Mouse (Mus musculus) G1E (cell line): ENCODE data around the gene Pla2g16.

Experiments used
- CTCF ChIP-seq: IDR thresholded peaks from 2 replicates; pipeline ENCODE4 v1.5.1; 2012; ENCODE audit warnings: low read depth, low read length, inconsistent platforms, mixed read lengths
- GATA1 ChIP-seq: IDR thresholded peaks from 2 replicates; pipeline ENCODE4 v1.6.1; 2012; ENCODE audit warnings: borderline replicate concordance, low read length, inconsistent platforms, mixed read lengths
- GATA2 ChIP-seq: IDR thresholded peaks from 2 replicates; pipeline ENCODE4 v1.6.1; 2012; ENCODE audit warnings: low read depth, low read length, inconsistent platforms, borderline replicate concordance
- POLR2AphosphoS5 ChIP-seq: IDR thresholded peaks from 2 replicates; pipeline ENCODE4 v1.6.1; 2012; ENCODE audit warnings: low read depth, low read length, inconsistent platforms; ENCODE audit not compliant: insufficient replicate concordance
- TAL1 ChIP-seq: conservative IDR thresholded peaks from 2 replicates; pipeline ENCODE4 v1.6.1; 2012; ENCODE audit warnings: low read depth, low read length, inconsistent platforms, mixed read lengths

- no peak for TF ChIP-seq POLR2AphosphoS5
- no peak for TF ChIP-seq CTCF
- TF ChIP-seq GATA1, result no peak
- no peak for TF ChIP-seq TAL1
- TF ChIP-seq GATA2, result no peak
These were observed 46.8 kb downstream of the Pla2g16 start for GRCm38 (mm10) chr19:7604107-7604506.
